In the genomic region with DNA sequence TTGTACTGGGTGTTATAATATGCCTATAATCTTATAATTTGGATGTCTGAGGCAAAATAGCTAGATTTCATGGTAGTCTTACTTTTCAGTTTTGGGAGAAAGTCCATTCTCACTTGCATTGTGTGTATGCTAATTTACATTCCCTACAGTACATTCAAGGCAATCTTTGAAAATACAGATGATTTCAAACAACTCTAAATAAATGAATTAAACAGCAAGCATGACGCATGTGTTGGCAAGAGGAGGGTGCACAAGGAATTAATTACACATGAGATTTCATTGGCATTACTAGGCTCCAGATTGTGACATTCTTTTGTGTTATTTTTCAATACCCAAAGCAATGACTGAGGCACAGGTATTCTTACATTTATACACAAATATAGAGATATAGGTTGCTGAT, we compare ENCODE assay signal across 17 mouse cellular contexts.
"Had no signal": no experiment of that assay in that cellular context is flagged by ENCODE, and none has a peak within 500 bp of the region (broad histone marks: within the 10 kb centered on the region; RNA-seq: fewer than 3 reads in every experiment).

No protein-coding gene starts in this region.

- DNase-seq: liver, postnatal 0 days; lung, adult 2 months; lung, postnatal 14 days; lung, postnatal 36 days; right cerebral cortex, postnatal 14 days; thymus, adult 2 months; thymus, postnatal 25 days; thymus, postnatal 4 days had no signal

- H3K27me3 ChIP-seq: lung, embryonic 15.5 days; megakaryocyte, embryonic 14.5 days; midbrain, embryonic 12.5 days; midbrain, embryonic 15.5 days; neural tube, embryonic 12.5 days; stomach, embryonic 15.5 days had no signal

- H3K4me3 ChIP-seq: lung, embryonic 15.5 days; megakaryocyte, embryonic 14.5 days; midbrain, embryonic 12.5 days; midbrain, embryonic 15.5 days; neural tube, embryonic 12.5 days; stomach, embryonic 15.5 days had no signal

- H3K4me2 ChIP-seq: lung, embryonic 15.5 days; midbrain, embryonic 12.5 days; midbrain, embryonic 15.5 days; neural tube, embryonic 12.5 days; stomach, embryonic 15.5 days had no signal

- H3K4me1 ChIP-seq: lung, embryonic 15.5 days; megakaryocyte, embryonic 14.5 days; midbrain, embryonic 12.5 days; midbrain, embryonic 15.5 days; neural tube, embryonic 12.5 days; stomach, embryonic 15.5 days had no signal

- ATAC-seq: liver, postnatal 0 days; lung, postnatal 0 days; midbrain, embryonic 15.5 days had no signal

- H3K27ac ChIP-seq: lung, embryonic 15.5 days; macrophage; midbrain, embryonic 12.5 days; midbrain, embryonic 15.5 days; neural tube, embryonic 12.5 days; stomach, embryonic 15.5 days; stomach, postnatal 0 days had no signal

- H3K36me3 ChIP-seq: lung, embryonic 15.5 days; midbrain, embryonic 12.5 days; midbrain, embryonic 15.5 days; neural tube, embryonic 12.5 days; stomach, embryonic 15.5 days had no signal

- H3K9me3 ChIP-seq: lung, embryonic 15.5 days; midbrain, embryonic 12.5 days; midbrain, embryonic 15.5 days; neural tube, embryonic 12.5 days; stomach, embryonic 15.5 days had no signal

- H3K9ac ChIP-seq: liver, postnatal 0 days; lung, embryonic 15.5 days; midbrain, embryonic 12.5 days; midbrain, embryonic 15.5 days; neural tube, embryonic 12.5 days; stomach, embryonic 15.5 days had no signal
